Mouse (Mus musculus): ENCODE measurements around the gene Tbx3. TPM values are rescaled to one million over a fixed set of nuclear protein-coding genes. Genes with fewer than 3 reads are reported as not detected.

Gene Tbx3
- total and polyA plus RNA-seq, 2 experiments = 7.7 to 32.4 TPM

GRCm38 (mm10) chr5:119732978-119733377 is 62.5 kb downstream of the Tbx3 start:
- Histone ChIP-seq H3K4me1 (ENCODE audit: control insufficient read depth, insufficient read depth, low read length) (no peaks in the 10 kb centered on the region), H3K4me3 (ENCODE audit: insufficient read depth, low read depth, low read length) (no peak overlapping the region), H3K27me3 (ENCODE audit: control insufficient read depth, insufficient read depth, low read length) (0 out of 2 replicates have a peak, but pooled peaks cover 3% of the 10 kb centered on the region), H3K27ac (replicated peaks; ENCODE audit: insufficient read depth, low read depth, low read length) (no peak overlapping the region), H3K9ac (ENCODE audit: low read depth, low read length) (no peak overlapping the region), H3K36me3 (ENCODE audit: control insufficient read depth, insufficient read depth, low read length) (no peaks in the 10 kb centered on the region), H3K79me2 (ENCODE audit: control insufficient read depth, insufficient read depth, low read length) (no peaks in the 10 kb centered on the region)
- WGBS = 59% methylated on average over 7 of the region's 7 CpGs
- TF ChIP-seq CTCF (IDR thresholded peaks at IDR 0.05; ENCODE audit: low read depth, low read length) (no peak), POLR2A (IDR thresholded peaks at IDR 0.05; ENCODE audit: extremely low read depth, insufficient read depth, low read length) (no peak)
- no peak for DNase-seq (ENCODE audit: extremely low read depth, low read depth, low spot score)

Other genes starting within 250 kb of the Tbx3 start
- not detected in 2 replicates for gene Tbx5, start 162.0 kb downstream of the Tbx3 start, total RNA-seq (2014; rRNA removed)
- gene Tbx5, start 162.0 kb downstream of the Tbx3 start, polyA plus RNA-seq (2012; rRNA removed) = not detected in 2 replicates

All from liver, adult 2 months (tissue).